28 mouse cellular contexts compared by ENCODE assay signal in the genomic region with DNA sequence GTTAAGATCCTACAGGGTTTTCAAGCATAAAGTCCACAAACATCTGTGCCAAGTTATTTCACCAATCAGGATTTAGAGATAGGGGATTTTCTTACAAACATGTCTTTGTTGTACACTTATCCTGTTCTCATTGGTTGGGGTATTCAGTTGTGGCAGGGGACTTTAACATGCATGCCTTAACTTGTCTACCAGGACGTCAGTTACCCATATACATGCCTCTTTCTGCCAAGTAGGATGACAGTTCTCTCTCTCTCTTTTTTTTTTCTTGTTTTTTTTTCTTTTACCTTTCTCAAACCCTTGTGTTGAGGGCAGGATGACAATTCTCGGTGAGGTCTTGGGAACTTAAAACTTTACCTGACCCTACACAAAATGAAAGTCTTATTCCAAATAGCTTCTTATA.
"Had no signal": no experiment of that assay in that cellular context is flagged by ENCODE, and none has a peak within 500 bp of the region (broad histone marks: within the 10 kb centered on the region; RNA-seq: fewer than 3 reads in every experiment).

No protein-coding gene starts in this region.

- H3K27ac ChIP-seq: embryonic facial prominence, embryonic 10.5 days; embryonic facial prominence, embryonic 12.5 days; embryonic facial prominence, embryonic 13.5 days; embryonic facial prominence, embryonic 15.5 days; forebrain, embryonic 10.5 days; forebrain, embryonic 12.5 days; forebrain, embryonic 13.5 days; forebrain, embryonic 15.5 days; gastrocnemius, adult 2 months; heart, adult 2 months had no signal

- DNase-seq: cerebellum, adult 8-10 months; cerebellum, adult 9-10 months; cerebellum, adult 9-11 months; cerebellum, postnatal 10 days; cerebellum, postnatal 14 days; cerebellum, postnatal 25 days; cerebellum, postnatal 36 days; embryo, embryonic 11 days; forebrain, postnatal 0 days; gastrocnemius, adult 2 months; gastrocnemius, postnatal 10 days; gastrocnemius, postnatal 14 days; gastrocnemius, postnatal 25 days; gastrocnemius, postnatal 36 days; heart, adult 11 months; heart, adult 18-20 months; heart, adult 2 months had no signal

- H3K36me3 ChIP-seq: embryonic facial prominence, embryonic 10.5 days; embryonic facial prominence, embryonic 12.5 days; embryonic facial prominence, embryonic 13.5 days; embryonic facial prominence, embryonic 15.5 days; forebrain, embryonic 10.5 days; forebrain, embryonic 12.5 days; forebrain, embryonic 15.5 days had no signal

- H3K4me2 ChIP-seq: embryonic facial prominence, embryonic 12.5 days; embryonic facial prominence, embryonic 13.5 days; embryonic facial prominence, embryonic 15.5 days; forebrain, embryonic 12.5 days; forebrain, embryonic 13.5 days; forebrain, embryonic 15.5 days had no signal

- ATAC-seq: forebrain, embryonic 13.5 days; forebrain, embryonic 14.5 days; forebrain, embryonic 15.5 days; forebrain, embryonic 16.5 days; forebrain, postnatal 0 days had no signal

- H3K9me3 ChIP-seq: embryonic facial prominence, embryonic 10.5 days; embryonic facial prominence, embryonic 12.5 days; embryonic facial prominence, embryonic 13.5 days; embryonic facial prominence, embryonic 15.5 days; forebrain, embryonic 10.5 days; forebrain, embryonic 12.5 days; forebrain, embryonic 13.5 days; forebrain, embryonic 15.5 days had no signal

- H3K27me3 ChIP-seq: forebrain, embryonic 15.5 days had no signal

- H3K9ac ChIP-seq: embryonic facial prominence, embryonic 12.5 days; embryonic facial prominence, embryonic 13.5 days; embryonic facial prominence, embryonic 15.5 days; forebrain, embryonic 12.5 days; forebrain, embryonic 13.5 days; forebrain, embryonic 15.5 days; forebrain, postnatal 0 days had no signal

- H3K4me3 ChIP-seq: embryonic facial prominence, embryonic 10.5 days; embryonic facial prominence, embryonic 12.5 days; embryonic facial prominence, embryonic 13.5 days; embryonic facial prominence, embryonic 15.5 days; erythroblast, embryonic 14.5 days; forebrain, embryonic 10.5 days; forebrain, embryonic 12.5 days; forebrain, embryonic 13.5 days; forebrain, embryonic 15.5 days; gastrocnemius, adult 2 months; heart, adult 2 months had no signal
